Mouse (Mus musculus) lung, embryonic 15.5 days (tissue): ENCODE data around the gene Defb21. TPM values are rescaled to one million over a fixed set of nuclear protein-coding genes. Genes with fewer than 3 reads are reported as not detected.

Experiments used
- ATAC-seq: fragments of 200-750 bp; cut with Nextera tagmentation; 2 replicates; pipeline ENCODE4 v1.8.0; 2017; ENCODE audit warnings: moderate number of reproducible peaks, borderline replicate concordance; ENCODE audit not compliant: low FRiP score, low TSS enrichment; ENCODE audit errors: extremely low read depth
- H3K27ac ChIP-seq: fragments of 300-500 bp; sonication (generic); 2 replicates; pipeline ENCODE4 v1.5.1; 2015; ENCODE audit warnings: moderate library complexity, mild to moderate bottlenecking, inconsistent platforms
- H3K27me3 ChIP-seq: fragments of 300-500 bp; sonication (generic); 2 replicates; pipeline ENCODE4 v1.6.1; 2015; ENCODE audit warnings: inconsistent platforms
- H3K36me3 ChIP-seq: fragments of 300-500 bp; sonication (generic); 2 replicates; pipeline ENCODE4 v1.6.1; 2015; ENCODE audit warnings: inconsistent platforms
- H3K4me1 ChIP-seq: fragments of 300-500 bp; sonication (generic); 2 replicates; pipeline ENCODE4 v1.6.1; 2015; ENCODE audit warnings: inconsistent platforms
- H3K4me2 ChIP-seq: fragments of 300-500 bp; sonication (generic); 2 replicates; pipeline ENCODE4 v1.6.1; 2015; ENCODE audit warnings: inconsistent platforms, mild to moderate bottlenecking, moderate library complexity
- H3K4me3 ChIP-seq: fragments of 300-500 bp; sonication (generic); 2 replicates; pipeline ENCODE4 v1.5.1; 2015; ENCODE audit warnings: mild to moderate bottlenecking, inconsistent platforms
- H3K9ac ChIP-seq: fragments of 300-500 bp; sonication (generic); 2 replicates; pipeline ENCODE4 v1.6.1; 2015; ENCODE audit warnings: inconsistent platforms
- H3K9me3 ChIP-seq: fragments of 300-500 bp; sonication (generic); 2 replicates; pipeline ENCODE4 v1.6.1; 2016; ENCODE audit warnings: inconsistent platforms
- WGBS: fragments of 180-500 bp; shearing (Covaris S2); methylation state at CpG from one replicate; pipeline ENCODE4 v1.1.7; 2015; 5-methylcytosine and 5-hydroxymethylcytosine counted together
- polyA plus RNA-seq: library from polyadenylated mRNA; unstranded; fragments of >200 nt; fragmentation: Nextera tagmentation; extraction: Ambion mirVana; gene quantifications from 2 replicates; pipeline ENCODE4 v1.2.1, GENCODE M21; 2015

Gene Defb21
- polyA plus RNA-seq, 1 experiment from 2014 or later: not detected

GRCm38 (mm10) chr2:152570313-152570712 lies 2.2 kb upstream of the Defb21 start:
- no peaks in the 10 kb centered on the region for H3K4me1 ChIP-seq
- H3K4me2 ChIP-seq: no peak overlapping the region
- H3K36me3 ChIP-seq: no peaks in the 10 kb centered on the region
- no peak overlapping the region for H3K4me3 ChIP-seq
- H3K27me3 ChIP-seq: no peaks in the 10 kb centered on the region
- no peak for ATAC-seq
- H3K9me3 ChIP-seq: no peaks in the 10 kb centered on the region
- WGBS: 56% methylated on average over 5 of the region's 6 CpGs
- H3K27ac ChIP-seq: no peak overlapping the region
- H3K9ac ChIP-seq: no peak overlapping the region

GRCm38 (mm10) chr2:152573484-152573883 lies 940 bp downstream of the Defb21 start:
- H3K4me1 ChIP-seq: no peaks in the 10 kb centered on the region
- WGBS: 80% methylated on average over 8 of the region's 8 CpGs
- ATAC-seq: no peak
- H3K4me3 ChIP-seq: no peak overlapping the region
- no peak overlapping the region for H3K9ac ChIP-seq
- H3K27ac ChIP-seq: no peak overlapping the region
- H3K4me2 ChIP-seq: no peak overlapping the region
- no peaks in the 10 kb centered on the region for H3K36me3 ChIP-seq
- H3K27me3 ChIP-seq: no peaks in the 10 kb centered on the region
- no peaks in the 10 kb centered on the region for H3K9me3 ChIP-seq

DNA sequence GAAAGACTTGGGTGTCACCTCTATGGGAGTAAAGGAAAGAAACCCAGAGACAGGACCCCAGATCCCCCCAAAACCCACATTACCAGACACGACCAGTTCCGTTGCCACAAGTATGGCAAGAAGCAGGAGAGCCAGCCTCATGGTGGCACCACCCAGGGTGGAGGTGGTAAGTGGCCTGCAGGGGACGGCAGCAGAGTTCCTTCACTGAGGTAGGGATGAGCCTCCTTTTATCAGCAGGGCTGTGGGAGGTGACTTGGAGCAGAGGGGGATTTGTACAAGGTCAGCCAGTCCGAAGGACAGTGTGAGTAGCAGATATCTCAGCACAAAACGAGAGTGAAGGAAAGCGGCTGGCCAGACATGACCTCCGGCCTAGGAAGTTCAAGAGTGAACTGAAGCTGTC lies 7.6 kb downstream of the Defb21 start, which contains the start of gene Defb19:
TSS of gene Defb19 (minus strand) at position 206 of the 400 bp plus-strand sequence.
- no peak for ATAC-seq
- H3K4me3 ChIP-seq: no peak within 1 kb of the TSS
- WGBS: 52% methylated on average over 7 of the region's 7 CpGs
- H3K4me2 ChIP-seq: no peak within 1 kb of the TSS
- no peaks in the 10 kb centered on the region for H3K36me3 ChIP-seq
- H3K4me1 ChIP-seq: no peaks in the 10 kb centered on the region
- no peak within 1 kb of the TSS for H3K9ac ChIP-seq
- no peaks in the 10 kb centered on the region for H3K27me3 ChIP-seq
- no peaks in the 10 kb centered on the region for H3K9me3 ChIP-seq
- no peak within 1 kb of the TSS for H3K27ac ChIP-seq

DNA sequence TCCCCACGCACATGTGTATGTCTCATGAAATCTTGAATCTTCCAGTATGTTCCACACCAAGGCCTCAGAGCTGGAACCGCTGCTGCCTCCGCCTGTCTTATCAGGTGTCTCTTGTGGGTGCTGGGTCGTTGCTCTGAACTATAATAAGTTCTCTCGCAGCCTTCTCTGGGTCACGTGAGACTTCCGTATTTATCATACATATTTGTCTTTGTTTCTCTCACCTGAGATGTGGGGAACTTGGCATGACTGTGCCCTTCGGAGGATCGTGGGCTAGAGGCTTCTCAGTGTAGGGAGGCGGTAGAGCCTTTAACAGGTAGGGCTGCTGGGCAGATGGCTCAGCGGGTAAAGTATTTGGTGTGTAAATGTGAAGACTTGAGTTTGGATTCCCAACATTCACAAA lies 8.1 kb downstream of the Defb21 start:
- H3K4me1 ChIP-seq: no peaks in the 10 kb centered on the region

DNA sequence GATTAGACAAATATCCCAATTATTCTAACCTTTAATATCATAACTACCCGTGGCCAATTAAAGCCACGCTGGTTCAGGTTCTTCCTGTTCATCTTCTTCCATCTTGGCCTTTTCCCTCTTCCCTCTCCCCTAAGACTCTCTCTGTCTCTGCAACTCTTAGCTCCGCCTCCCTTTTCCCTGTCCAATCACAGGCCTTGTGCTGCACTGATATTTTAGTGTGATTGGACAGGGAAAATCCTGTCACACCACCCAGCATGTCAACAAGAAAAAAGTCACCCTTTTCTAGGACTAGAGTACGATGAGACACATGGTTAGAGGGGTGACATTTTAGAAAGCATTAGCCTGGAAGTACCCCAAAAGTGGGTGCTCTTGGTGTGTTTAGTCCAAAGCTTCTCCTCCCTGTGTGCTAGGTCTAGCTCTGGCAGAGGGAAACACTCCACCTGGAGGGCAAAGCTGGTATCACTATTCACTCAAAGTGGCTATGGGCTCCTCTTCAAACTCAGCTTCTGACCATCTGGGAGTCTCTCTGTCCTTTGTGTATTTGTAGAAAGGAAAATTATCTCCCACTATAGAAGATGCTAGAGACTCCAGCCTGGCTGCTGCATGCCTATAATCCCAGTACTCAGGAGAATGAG lies 14.5 kb downstream of the Defb21 start:
- Histone ChIP-seq H3K9me3 (no peaks in the 10 kb centered on the region), H3K9ac (no peak overlapping the region), H3K4me2 (no peak overlapping the region), H3K36me3 (no peaks in the 10 kb centered on the region), H3K27me3 (no peaks in the 10 kb centered on the region), H3K27ac (no peak overlapping the region), H3K4me1 (no peaks in the 10 kb centered on the region), H3K4me3 (no peak overlapping the region)
- WGBS: 74% methylated on average over 4 of the region's 4 CpGs
- no peak for ATAC-seq

More for the DNA sequence above, 8.1 kb downstream of the Defb21 start:
- Histone ChIP-seq H3K9me3 (no peaks in the 10 kb centered on the region), H3K27ac (no peak overlapping the region), H3K4me3 (no peak overlapping the region), H3K27me3 (no peaks in the 10 kb centered on the region), H3K9ac (no peak overlapping the region), H3K36me3 (no peaks in the 10 kb centered on the region), H3K4me2 (no peak overlapping the region)
- no peak for ATAC-seq
- 70% methylated on average over 11 of the region's 11 CpGs for WGBS

DNA sequence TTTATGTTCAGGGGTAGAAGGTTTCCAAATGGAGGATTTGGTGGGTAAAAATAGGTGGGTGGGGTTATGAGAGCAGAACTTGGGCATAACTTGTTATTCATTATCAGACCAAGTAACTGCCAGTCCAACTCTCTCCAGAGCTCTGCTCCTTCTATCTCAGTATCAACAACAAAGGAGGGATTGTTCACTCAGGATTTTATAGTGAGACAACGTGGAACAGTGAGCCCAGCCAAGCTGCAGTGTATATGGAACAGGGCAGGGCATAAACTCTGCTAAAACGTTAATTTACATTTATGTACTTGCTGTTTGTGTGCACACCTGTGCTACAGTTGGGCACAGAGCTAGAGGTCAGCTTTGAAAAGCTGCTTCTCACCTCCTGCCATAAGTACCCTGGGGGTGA lies 15.9 kb downstream of the Defb21 start:
- Histone ChIP-seq H3K9ac (no peak overlapping the region), H3K4me2 (no peak overlapping the region), H3K4me1 (no peaks in the 10 kb centered on the region), H3K4me3 (no peak overlapping the region), H3K27ac (no peak overlapping the region), H3K27me3 (no peaks in the 10 kb centered on the region), H3K9me3 (no peaks in the 10 kb centered on the region), H3K36me3 (no peaks in the 10 kb centered on the region)
- ATAC-seq: no peak
- 26% methylated on average over 2 of the region's 2 CpGs for WGBS

- Histone ChIP-seq H3K4me1 (no peaks in the 10 kb centered on the region), H3K9ac (no peak overlapping the region), H3K4me3 (no peak overlapping the region), H3K27me3 (no peaks in the 10 kb centered on the region), H3K4me2 (no peak overlapping the region), H3K27ac (no peak overlapping the region), H3K9me3 (no peaks in the 10 kb centered on the region), H3K36me3 (no peaks in the 10 kb centered on the region)
- 28% methylated on average over 6 of the region's 6 CpGs for WGBS
- no peak for ATAC-seq
Observed at GRCm38 (mm10) chr2:152589021-152589420, 16.5 kb downstream of the Defb21 start.

GRCm38 (mm10) chr2:152599299-152599698 lies 26.8 kb downstream of the Defb21 start, which contains the start of gene Defb45:
Defb45 (minus strand) TSS chr2:152599399.
- no peaks in the 10 kb centered on the region for H3K9me3 ChIP-seq
- H3K36me3 ChIP-seq: no peaks in the 10 kb centered on the region
- H3K4me3 ChIP-seq: no peak within 1 kb of the TSS
- no peak within 1 kb of the TSS for H3K9ac ChIP-seq
- no peaks in the 10 kb centered on the region for H3K4me1 ChIP-seq
- no peak within 1 kb of the TSS for H3K27ac ChIP-seq
- no peak within 1 kb of the TSS for H3K4me2 ChIP-seq
- H3K27me3 ChIP-seq: no peaks in the 10 kb centered on the region
- ATAC-seq: no peak
- WGBS: 49% methylated on average over 7 of the region's 7 CpGs

DNA sequence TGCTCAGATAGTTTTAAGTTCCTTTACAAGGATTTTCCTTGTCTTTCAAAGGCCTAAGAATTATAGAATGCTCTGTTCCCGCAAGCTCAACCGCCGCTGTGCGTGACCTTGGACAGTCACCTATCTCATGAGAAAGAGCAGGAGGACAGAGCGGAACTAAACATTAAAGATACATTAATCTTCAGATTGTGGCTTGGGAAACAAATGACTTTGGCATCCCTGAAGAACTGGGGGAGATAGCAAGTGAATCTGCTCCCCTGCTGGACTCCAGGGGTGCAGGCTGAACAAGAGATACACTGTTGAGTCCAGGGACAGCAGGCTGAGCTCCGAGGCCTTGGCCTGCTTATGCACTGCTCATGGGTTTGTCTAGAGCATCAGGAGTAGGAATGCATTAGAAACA lies 27.5 kb downstream of the Defb21 start:
- whole genome bisulfite sequencing: 73% methylated on average over 6 of the region's 6 CpGs
- H3K4me2 ChIP-seq: no peak overlapping the region
- no peak overlapping the region for H3K4me3 ChIP-seq
- H3K27me3 ChIP-seq: no peaks in the 10 kb centered on the region
- H3K9me3 ChIP-seq: no peaks in the 10 kb centered on the region
- no peak overlapping the region for H3K27ac ChIP-seq
- no peaks in the 10 kb centered on the region for H3K4me1 ChIP-seq
- ATAC-seq: no peak
- no peak overlapping the region for H3K9ac ChIP-seq
- no peaks in the 10 kb centered on the region for H3K36me3 ChIP-seq

- H3K27me3 ChIP-seq: no peaks in the 10 kb centered on the region
- no peak overlapping the region for H3K27ac ChIP-seq
- H3K4me2 ChIP-seq: no peak overlapping the region
- H3K4me1 ChIP-seq: no peaks in the 10 kb centered on the region
- no peak overlapping the region for H3K4me3 ChIP-seq
- no peak for ATAC-seq
- no peaks in the 10 kb centered on the region for H3K9me3 ChIP-seq
- no peaks in the 10 kb centered on the region for H3K36me3 ChIP-seq
- no peak overlapping the region for H3K9ac ChIP-seq
- 69% methylated on average over 4 of the region's 4 CpGs for WGBS
Observed at GRCm38 (mm10) chr2:152601275-152601960, 28.9 kb downstream of the Defb21 start.

DNA sequence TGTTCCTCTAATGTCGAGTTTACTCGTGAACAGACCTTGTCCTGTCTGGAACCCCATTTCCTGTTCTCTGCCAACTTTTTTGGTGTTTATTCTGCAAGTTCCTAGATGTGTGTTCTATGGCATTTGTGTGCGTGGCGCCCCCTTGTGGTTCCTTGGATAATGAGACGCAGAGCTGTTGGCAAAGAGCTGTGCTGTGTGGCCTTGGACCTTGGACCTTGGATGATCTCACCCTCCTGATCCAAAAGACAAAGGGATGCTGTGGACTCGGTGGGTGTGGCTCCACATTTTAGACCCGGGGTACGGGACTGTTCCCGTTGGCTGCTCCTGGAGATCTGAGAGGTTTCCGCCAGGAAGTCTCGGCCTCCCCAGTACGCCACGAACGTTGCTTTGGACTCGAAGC lies 31.5 kb downstream of the Defb21 start, which contains the start of gene Defb36:
TSS of gene Defb36 (plus strand) at position 271 of the 400 bp plus-strand sequence.
- H3K27me3 ChIP-seq: no peaks in the 10 kb centered on the region
- ATAC-seq: no peak
- H3K36me3 ChIP-seq: no peaks in the 10 kb centered on the region
- H3K27ac ChIP-seq: no peak within 1 kb of the TSS
- H3K4me3 ChIP-seq: no peak within 1 kb of the TSS
- H3K4me1 ChIP-seq: no peaks in the 10 kb centered on the region
- no peak within 1 kb of the TSS for H3K4me2 ChIP-seq
- no peak within 1 kb of the TSS for H3K9ac ChIP-seq
- WGBS: 77% methylated on average over 15 of the region's 15 CpGs
- H3K9me3 ChIP-seq: no peaks in the 10 kb centered on the region

GRCm38 (mm10) chr2:152607746-152608145 lies 35.2 kb downstream of the Defb21 start:
- H3K36me3 ChIP-seq: no peaks in the 10 kb centered on the region
- no peak for ATAC-seq
- H3K27me3 ChIP-seq: no peaks in the 10 kb centered on the region
- H3K4me3 ChIP-seq: no peak overlapping the region
- 36% methylated on average over 6 of the region's 6 CpGs for WGBS
- H3K4me1 ChIP-seq: no peaks in the 10 kb centered on the region
- H3K9me3 ChIP-seq: no peaks in the 10 kb centered on the region
- no peak overlapping the region for H3K4me2 ChIP-seq
- no peak overlapping the region for H3K27ac ChIP-seq
- H3K9ac ChIP-seq: no peak overlapping the region
